Mouse (Mus musculus) ES-E14 (cell line): Measurements from ENCODE around the gene Nfu1. TPM values are rescaled to one million over a fixed set of nuclear protein-coding genes. Genes with fewer than 3 reads are reported as not detected.
"Not testable (repeated sequence)": the region's sequence is repeated elsewhere in the genome, so short reads cannot be mapped to it uniquely, and the experiment has no call there.

ENCODE experiments used
- DNase-seq: peaks from one replicate; pipeline ENCODE4 v3.0.0-alpha.2; 2013; ENCODE audit warnings: low read depth, low spot score
- H3K27ac ChIP-seq: 2 replicates; pipeline ENCODE4 v1.5.1; 2012; ENCODE audit warnings: low read depth, mild to moderate bottlenecking, low read length, moderate library complexity, mixed read lengths; ENCODE audit not compliant: poor library complexity, insufficient read depth, severe bottlenecking
- H3K36me3 ChIP-seq: 2 replicates; pipeline ENCODE4 v1.6.1; 2012; ENCODE audit warnings: mild to moderate bottlenecking, low read length, moderate library complexity, mixed read lengths; ENCODE audit not compliant: control insufficient read depth, poor library complexity, insufficient read depth, severe bottlenecking
- H3K4me1 ChIP-seq, 2 experiments: fragments of 150-350 bp in 1 of 2; sonication (generic) in 1 of 2; 2 replicates each; pipeline ENCODE4 v1.6.1; 2012; ENCODE audit warnings: low read length in 2 of 2, mild to moderate bottlenecking in 1 of 2, mixed read lengths in 1 of 2; ENCODE audit not compliant: control insufficient read depth in 2 of 2, insufficient read depth in 2 of 2, poor library complexity in 1 of 2
- H3K4me3 ChIP-seq, 2 experiments: fragments of 150-350 bp in 1 of 2; sonication (generic) in 1 of 2; 2 replicates each; pipeline ENCODE4 v1.5.1; 2012; ENCODE audit warnings: low read length in 2 of 2, low read depth in 1 of 2, mild to moderate bottlenecking in 1 of 2, mixed read lengths in 1 of 2; ENCODE audit not compliant: insufficient read depth in 1 of 2, poor library complexity in 1 of 2, severe bottlenecking in 1 of 2
- H3K9ac ChIP-seq: 2 replicates; pipeline ENCODE4 v1.6.1; 2012; ENCODE audit warnings: low read depth, mild to moderate bottlenecking, low read length, mixed read lengths; ENCODE audit not compliant: poor library complexity, insufficient read depth, severe bottlenecking
- H3K9me3 ChIP-seq: fragments of 150-350 bp; sonication (generic); 2 replicates; pipeline ENCODE4 v1.6.1; 2012; ENCODE audit warnings: low read depth, mild to moderate bottlenecking, low read length; ENCODE audit not compliant: control insufficient read depth, insufficient read depth
- CHD2 ChIP-seq: IDR thresholded peaks from 2 replicates; pipeline ENCODE4 v1.6.1; 2014; ENCODE audit warnings: mild to moderate bottlenecking, low read depth, low read length, inconsistent platforms
- HCFC1 ChIP-seq: IDR thresholded peaks from 2 replicates; pipeline ENCODE4 v1.6.1; 2012; ENCODE audit warnings: low read length, inconsistent platforms, borderline replicate concordance; ENCODE audit not compliant: insufficient read depth
- MAFK ChIP-seq: IDR thresholded peaks from 2 replicates; pipeline ENCODE4 v1.6.1; 2014; ENCODE audit warnings: mild to moderate bottlenecking, low read depth, low read length, inconsistent platforms; ENCODE audit not compliant: insufficient read depth
- ZC3H11A ChIP-seq: IDR thresholded peaks from 2 replicates; pipeline ENCODE4 v1.6.1; 2012; ENCODE audit warnings: low read depth, mild to moderate bottlenecking, inconsistent platforms, low read length, borderline replicate concordance
- ZNF384 ChIP-seq: IDR thresholded peaks from 2 replicates; pipeline ENCODE4 v1.6.1; 2012; ENCODE audit warnings: low read depth, low read length, inconsistent platforms
- in situ Hi-C, 2 experiments: fragments of 600-800 bp; cut with MboI; formaldehyde crosslinking; loops; one replicate each; pipeline ENCODE4 v1.15.1; 2025; ENCODE audit warnings: low sequenced_read_pairs in 2 of 2, inconsistent platforms in 1 of 2; ENCODE audit not compliant: unreplicated experiment in 2 of 2
- total RNA-seq: library from RNA; depleted of rRNA; stranded (reverse); fragments of 300-350 nt; gene quantifications from 2 replicates; pipeline ENCODE4 v1.2.3, GENCODE M21; 2012

The Nfu1 gene
- total RNA-seq, 1 experiment = 113 TPM

DNA sequence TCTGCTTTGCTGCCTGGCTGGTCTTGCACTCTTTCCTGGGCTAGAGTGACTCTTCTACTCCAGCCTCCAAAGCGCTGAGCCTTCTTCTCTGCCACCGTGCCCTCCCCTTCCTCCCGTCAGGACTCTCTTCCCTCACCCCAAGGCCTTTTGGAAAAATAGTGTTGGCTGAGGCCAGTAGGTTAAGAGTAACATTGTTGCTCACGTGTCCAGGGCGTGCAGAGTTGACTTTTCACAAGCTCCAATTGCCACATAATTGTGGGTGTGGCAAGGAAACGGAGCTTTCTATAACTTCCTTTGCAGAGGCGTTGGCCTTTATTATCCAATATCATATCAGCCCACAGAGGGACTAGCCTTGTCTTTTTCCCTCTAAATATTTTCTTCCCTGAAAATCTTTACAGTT, 17.9 kb downstream of the Nfu1 start:
- Histone ChIP-seq H3K36me3 (peaks cover 30% of the 10 kb centered on the region), H3K4me3 (no peak overlapping the region), H3K9me3 (no peaks in the 10 kb centered on the region), H3K9ac (no peak overlapping the region), H3K27ac (0 out of 2 replicates have a peak overlapping the region, but pooled peaks have one; percentile 56), H3K4me1 (peaks cover 0 to 11% of the 10 kb centered on the region in 2 experiments; a peak in 2 of 4 replicates)
- TF ChIP-seq HCFC1 (no peak), CHD2 (no peak), MAFK (no peak), ZNF384 (no peak), ZC3H11A (no peak)
- no peak for DNase-seq
- in situ Hi-C loops = no loop called here

DNA sequence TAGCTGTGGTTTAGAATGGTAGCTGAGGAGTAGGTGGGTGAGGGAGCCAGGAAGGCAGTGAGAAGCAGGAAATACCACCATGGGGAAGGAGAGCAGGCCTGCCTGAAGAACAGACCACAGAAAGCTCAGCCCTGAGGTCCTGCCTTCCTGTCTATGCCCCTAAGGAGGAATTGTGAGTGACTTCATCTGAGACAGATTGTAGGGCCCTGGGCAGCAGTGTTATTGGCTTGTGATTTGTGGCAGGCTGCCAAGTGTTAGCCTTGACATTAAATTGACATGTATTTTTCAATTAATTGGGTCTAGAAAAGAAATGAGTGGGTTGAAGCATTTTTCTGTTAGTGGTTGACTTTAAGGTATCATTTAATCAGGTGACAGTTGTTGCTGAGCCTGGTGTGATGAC, 19.8 kb downstream of the Nfu1 start:
- Histone ChIP-seq H3K36me3 (peaks cover 21% of the 10 kb centered on the region), H3K27ac (no peak overlapping the region), H3K9ac (no peak overlapping the region), H3K4me3 (no peak overlapping the region), H3K9me3 (no peaks in the 10 kb centered on the region), H3K4me1 (peaks cover 0 to 9% of the 10 kb centered on the region in 2 experiments; a peak in 2 of 4 replicates)
- no peak for DNase-seq
- in situ Hi-C loops = no loop called here
- no peak for TF ChIP-seq MAFK
- no peak for TF ChIP-seq HCFC1
- no peak for TF ChIP-seq ZC3H11A
- no peak for TF ChIP-seq CHD2
- no peak for TF ChIP-seq ZNF384

DNA sequence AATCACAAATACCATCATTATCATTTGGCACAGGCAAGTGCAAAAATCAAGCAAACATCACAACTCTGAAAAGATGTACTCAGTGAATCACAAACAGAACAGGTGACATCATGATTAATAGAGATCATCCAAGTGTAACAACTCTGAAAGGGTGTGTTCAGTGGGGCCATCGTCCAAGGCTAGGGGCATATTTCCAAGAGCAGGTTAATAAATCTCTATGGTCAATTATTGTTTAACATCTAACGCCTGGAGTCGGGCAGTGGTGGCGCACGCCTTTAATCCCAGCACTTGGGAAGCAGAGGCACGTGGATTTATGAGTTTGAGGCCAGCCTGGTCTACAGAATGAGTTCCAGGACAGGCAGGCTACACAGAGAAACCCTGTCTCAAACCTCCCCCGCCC, 22.3 kb downstream of the Nfu1 start:
- H3K36me3 ChIP-seq, H3K4me1 ChIP-seq, H3K9me3 ChIP-seq, H3K4me3 ChIP-seq, H3K27ac ChIP-seq, H3K9ac ChIP-seq, in situ Hi-C loops, DNase-seq: not testable (repeated sequence)

DNA sequence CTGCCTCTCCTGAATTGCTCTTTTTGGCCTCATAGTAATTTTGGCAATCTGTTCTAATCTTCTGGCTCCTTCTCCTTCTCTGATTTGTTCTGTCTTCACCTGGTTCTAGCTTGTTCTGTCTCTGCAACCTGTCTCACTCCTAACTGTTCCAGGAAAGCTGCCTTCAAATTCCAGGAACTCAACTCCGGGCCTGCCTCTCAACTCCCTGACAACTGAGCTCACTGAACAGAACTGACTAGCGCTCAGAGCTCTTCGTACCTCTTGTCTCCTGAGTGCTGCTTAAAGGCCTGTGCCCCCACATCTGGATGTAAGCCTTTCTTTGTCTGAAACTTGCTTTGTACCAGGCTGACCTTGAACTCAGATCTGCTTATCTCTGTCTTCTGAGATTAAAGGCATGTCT, 23.4 kb downstream of the Nfu1 start:
- 0 out of 4 replicates have a peak, but pooled peaks cover 0 to 2% of the 10 kb centered on the region in 2 experiments for H3K4me1 ChIP-seq
- in situ Hi-C loops = no loop called here
- no peak for DNase-seq
- H3K27ac ChIP-seq = no peak overlapping the region
- H3K9ac ChIP-seq = no peak overlapping the region
- no peak overlapping the region for H3K4me3 ChIP-seq
- no peak for TF ChIP-seq ZNF384
- TF ChIP-seq ZC3H11A = no peak
- TF ChIP-seq CHD2 = no peak
- no peak for TF ChIP-seq HCFC1
- TF ChIP-seq MAFK = no peak
- H3K9me3 ChIP-seq = no peaks in the 10 kb centered on the region
- H3K36me3 ChIP-seq = peaks cover 6% of the 10 kb centered on the region

DNA sequence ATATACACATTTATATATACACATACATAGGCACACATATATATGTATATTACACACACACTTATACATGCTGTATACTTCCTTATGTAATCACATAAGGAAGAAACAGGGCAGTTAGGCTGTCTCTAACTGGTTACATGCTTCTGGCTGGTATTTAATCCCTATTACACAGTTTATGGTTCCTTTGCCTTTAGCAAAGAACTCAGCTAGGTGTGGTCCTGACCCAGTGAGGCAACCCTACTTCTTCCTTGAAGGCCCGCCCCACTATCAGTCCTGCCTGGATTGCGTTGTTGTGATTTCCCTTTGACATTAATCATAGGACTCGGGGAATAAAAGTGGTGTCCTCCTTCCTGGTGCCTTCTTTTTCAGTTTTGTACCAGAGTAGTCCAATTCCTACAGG, 25.4 kb downstream of the Nfu1 start:
- Histone ChIP-seq H3K36me3 (no peaks in the 10 kb centered on the region), H3K9ac (no peak overlapping the region), H3K27ac (no peak overlapping the region), H3K9me3 (no peaks in the 10 kb centered on the region), H3K4me3 (no peak overlapping the region), H3K4me1 (0 out of 4 replicates have a peak, but pooled peaks cover 0 to 2% of the 10 kb centered on the region in 2 experiments)
- no peak for DNase-seq
- TF ChIP-seq HCFC1 (no peak), ZNF384 (no peak), MAFK (no peak), CHD2 (no peak), ZC3H11A (no peak)
- in situ Hi-C loops = no loop called here
